Mouse (Mus musculus) stomach, postnatal 0 days (tissue): Measurements from ENCODE around the gene Crygc.
"Not testable (repeated sequence)": the region's sequence is repeated elsewhere in the genome, so short reads cannot be mapped to it uniquely, and the experiment has no call there.

ENCODE experiments used
- CTCF ChIP-seq: IDR thresholded peaks from 2 replicates; pipeline ENCODE4 v1.5.1; 2016; ENCODE audit warnings: antibody characterized with exemption, low read depth, mild to moderate bottlenecking, moderate library complexity
- EP300 ChIP-seq: optimal IDR thresholded peaks from 2 replicates; pipeline ENCODE3; 2016; ENCODE audit warnings: antibody characterized with exemption

- TF ChIP-seq CTCF, EP300: not testable (repeated sequence)
Measured at GRCm38 (mm10) chr1:65050952-65051351, 22.5 kb downstream of the Crygc start, which contains the start of gene Cryge.
